Mouse (Mus musculus) gastrocnemius, adult 18-20 months (tissue): ENCODE data around the gene Igf2bp3. TPM values are rescaled to one million over a fixed set of nuclear protein-coding genes. Genes with fewer than 3 reads are reported as not detected.

Experiments
- DNase-seq: peaks from one replicate; pipeline ENCODE4 v3.0.0; 2021; ENCODE audit warnings: low spot score
- total RNA-seq, 2 experiments: library from RNA; stranded (reverse); gene quantifications; 2 replicates each; pipeline ENCODE4 v1.2.3; 2021

Igf2bp3 gene
- total RNA-seq, 2 experiments from 2014 or later = 0.09 to 0.11 TPM

GRCm38 (mm10) chr6:49219001-49219560, 4.3 kb upstream of the Igf2bp3 start:
- DNase-seq = no peak

- no peak for DNase-seq
Observed at GRCm38 (mm10) chr6:49218275-49218802, 3.6 kb upstream of the Igf2bp3 start.

GRCm38 (mm10) chr6:49217581-49218274, 3.0 kb upstream of the Igf2bp3 start:
- no peak for DNase-seq

GRCm38 (mm10) chr6:49216811-49217542, 2.2 kb upstream of the Igf2bp3 start:
- DNase-seq = no peak

- no peak for DNase-seq
Observed at GRCm38 (mm10) chr6:49215748-49216585, 1.2 kb upstream of the Igf2bp3 start.

- DNase-seq = no peak
Observed at GRCm38 (mm10) chr6:49214086-49214927, 450 bp downstream of the Igf2bp3 start.

- DNase-seq = no peak
Observed at GRCm38 (mm10) chr6:49213581-49214085, 1.1 kb downstream of the Igf2bp3 start.

GRCm38 (mm10) chr6:49212931-49213580, 1.7 kb downstream of the Igf2bp3 start:
- DNase-seq = no peak

GRCm38 (mm10) chr6:49212141-49212540, 2.6 kb downstream of the Igf2bp3 start:
- DNase-seq = no peak

GRCm38 (mm10) chr6:49211596-49211995, 3.2 kb downstream of the Igf2bp3 start:
- no peak for DNase-seq

GRCm38 (mm10) chr6:49209881-49210854, 4.6 kb downstream of the Igf2bp3 start:
- DNase-seq = no peak

- DNase-seq = no peak
Observed at GRCm38 (mm10) chr6:49208935-49209334, 5.8 kb downstream of the Igf2bp3 start.

- no peak for DNase-seq
Observed at GRCm38 (mm10) chr6:49208297-49208930, 6.3 kb downstream of the Igf2bp3 start.

GRCm38 (mm10) chr6:49206416-49206815, 8.3 kb downstream of the Igf2bp3 start:
- DNase-seq = no peak

- no peak for DNase-seq
Observed at GRCm38 (mm10) chr6:49195188-49195587, 19.6 kb downstream of the Igf2bp3 start.

- no peak for DNase-seq
Observed at GRCm38 (mm10) chr6:49194536-49194935, 20.2 kb downstream of the Igf2bp3 start.

- DNase-seq = no peak
Observed at GRCm38 (mm10) chr6:49189363-49189762, 25.4 kb downstream of the Igf2bp3 start.

- DNase-seq = no peak
Observed at GRCm38 (mm10) chr6:49187299-49187698, 27.5 kb downstream of the Igf2bp3 start.
